Mouse (Mus musculus): ENCODE measurements around the gene Podn.

Podn gene

DNA sequence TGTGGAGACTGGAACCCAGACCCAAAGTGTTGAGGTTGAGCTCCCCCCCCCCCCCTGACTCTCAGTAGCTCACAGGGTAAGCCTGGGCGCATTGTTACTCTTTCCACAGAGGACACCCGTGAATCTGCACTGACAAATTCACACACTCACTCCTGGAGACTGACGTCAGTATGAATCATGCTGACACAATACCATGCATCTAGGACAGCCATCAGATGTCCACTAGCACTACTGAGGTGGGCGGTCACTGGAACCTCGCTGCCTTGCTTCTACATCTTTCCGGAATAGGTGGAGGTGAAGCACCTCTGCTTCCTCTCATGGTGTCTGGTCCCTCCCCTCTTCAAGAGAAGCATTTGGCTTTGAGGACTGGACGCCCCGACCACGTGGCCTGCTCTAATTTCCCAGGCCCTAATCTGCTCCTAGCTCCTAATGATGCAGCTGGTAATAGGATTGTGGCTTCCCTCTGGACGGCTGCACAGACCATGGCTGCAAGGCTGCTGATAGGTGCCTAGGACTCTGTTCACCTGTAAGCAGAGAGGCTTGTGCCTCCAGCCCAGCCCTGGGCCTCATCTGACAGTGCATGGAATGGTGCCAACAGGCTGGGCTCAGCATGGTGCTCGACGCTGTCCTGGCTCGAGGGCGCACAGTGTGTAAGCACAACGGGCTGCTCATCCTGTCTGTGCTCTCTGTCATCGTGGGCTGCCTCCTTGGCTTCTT is 128.1 kb downstream of the Podn start, which contains the start of gene Slc1a7:
Gene Slc1a7 (plus strand): TSS at position 367 of the 717 bp plus-strand sequence.
- DNase-seq (ENCODE audit: low spot score in 2 of 2) = no peak

DNA sequence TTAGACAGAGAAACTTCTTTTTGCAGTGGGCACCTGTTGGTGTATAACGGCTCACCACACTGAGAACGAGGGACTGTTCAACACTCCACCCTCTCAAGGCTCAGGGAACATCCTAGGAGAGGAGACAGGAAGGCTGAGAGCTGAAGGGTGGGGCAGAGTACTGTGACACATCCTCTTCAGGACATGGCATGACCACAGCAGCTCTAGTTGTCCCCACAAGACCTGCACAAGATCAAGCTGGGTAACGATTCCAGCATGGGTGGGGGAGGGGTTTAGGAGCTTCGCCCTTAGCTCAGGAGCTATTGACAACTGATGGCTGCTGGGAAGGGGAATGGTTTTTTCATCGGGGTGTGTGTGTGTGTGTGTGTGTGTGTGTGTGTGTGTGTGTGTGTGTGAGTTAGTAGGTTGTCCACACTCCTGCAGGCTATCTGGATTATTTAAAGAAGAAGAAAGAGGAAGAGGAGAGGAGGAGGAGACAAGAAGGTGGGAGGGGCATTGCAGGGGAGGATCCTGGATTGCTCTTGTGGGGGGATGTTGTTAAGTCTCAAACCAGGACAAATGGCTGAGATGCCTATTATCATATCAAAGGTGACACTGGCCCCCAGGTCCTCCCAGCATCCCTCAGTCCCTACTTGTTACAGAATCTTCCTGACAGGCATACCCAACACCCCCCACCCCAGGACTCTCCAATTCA is 129.7 kb downstream of the Podn start:
- no peak for DNase-seq (ENCODE audit: low spot score in 2 of 2)

Data from thymus, postnatal 10 days (tissue).